Mouse (Mus musculus) heart, adult 2 months (tissue): ENCODE data around the gene Cramp1l.

ENCODE experiments used
- CTCF ChIP-seq: fragments of 200-600 bp; IDR thresholded peaks from 2 replicates; pipeline ENCODE4 v1.8.1; 2022; ENCODE audit warnings: antibody characterized with exemption, mild to moderate bottlenecking, moderate library complexity
- EP300 ChIP-seq: fragments of 200-500 bp; IDR thresholded peaks from 2 replicates; pipeline ENCODE4 v1.6.1; 2011; ENCODE audit warnings: low read depth, low read length, control low read depth; ENCODE audit not compliant: insufficient read depth

DNA sequence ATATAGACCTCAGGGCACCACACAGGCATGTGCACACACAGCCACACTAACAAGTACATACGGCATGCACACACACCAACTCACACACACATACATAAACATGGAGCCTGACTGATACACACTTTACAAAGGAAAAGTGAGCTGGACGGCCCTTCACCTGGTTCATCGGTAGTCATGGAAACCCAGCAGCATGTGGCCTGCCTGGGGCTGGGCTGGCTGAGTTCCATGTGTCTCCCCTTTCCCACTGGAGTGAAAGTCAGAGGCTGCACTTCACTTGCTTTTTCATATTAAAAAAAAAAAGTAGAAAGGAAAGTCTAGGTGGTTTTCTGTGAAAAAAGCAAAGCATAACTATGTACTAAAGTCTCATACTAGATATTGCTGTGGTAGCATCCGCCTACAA is 47.7 kb upstream of the Cramp1l start:
- TF ChIP-seq EP300 = no peak
- TF ChIP-seq CTCF = no peak
